Mouse (Mus musculus) E14TG2a.4 (cell line): Measurements from ENCODE around the gene Il1rl2.

ENCODE experiments used
- CTCF ChIP-seq: conservative IDR thresholded peaks from 2 replicates; pipeline ENCODE4 v1.5.1; 2014; ENCODE audit warnings: low read length
- NANOG ChIP-seq: IDR thresholded peaks from 2 replicates; pipeline ENCODE4 v1.6.1; 2014; ENCODE audit warnings: borderline replicate concordance, low read length, mixed read lengths
- POU5F1 ChIP-seq: IDR thresholded peaks from 2 replicates; pipeline ENCODE4 v1.6.1; 2014; ENCODE audit warnings: low read length, borderline replicate concordance

DNA sequence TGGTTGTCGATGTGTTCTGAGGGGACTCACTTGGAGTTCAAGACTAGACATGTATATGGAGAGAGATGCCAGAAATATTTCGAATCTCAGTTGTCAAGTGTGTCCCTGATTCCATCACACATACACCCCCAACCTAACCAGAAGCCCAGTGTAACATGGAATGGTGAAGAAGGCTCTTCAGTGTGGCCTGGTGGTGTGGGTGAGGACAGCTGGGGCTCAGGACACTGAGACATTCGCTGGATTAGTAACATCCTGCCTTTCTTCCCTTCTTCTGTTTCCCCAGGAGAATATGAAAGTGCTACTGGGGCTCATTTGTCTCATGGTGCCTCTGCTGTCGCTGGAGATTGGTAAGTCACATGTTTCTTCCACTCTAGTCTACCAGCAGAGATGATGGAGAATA lies 42.5 kb upstream of the Il1rl2 start:
- TF ChIP-seq CTCF = no peak
- TF ChIP-seq NANOG = no peak
- no peak for TF ChIP-seq POU5F1
